Mouse (Mus musculus): Measurements from ENCODE around the gene Txnip. TPM values are rescaled to one million over a fixed set of nuclear protein-coding genes. Genes with fewer than 3 reads are reported as not detected.
A peak's percentile ranks its signal among the peaks of the same experiment; 100 is the strongest.

Gene Txnip
- polyA plus RNA-seq, 1 experiment = 75.5 TPM

DNA sequence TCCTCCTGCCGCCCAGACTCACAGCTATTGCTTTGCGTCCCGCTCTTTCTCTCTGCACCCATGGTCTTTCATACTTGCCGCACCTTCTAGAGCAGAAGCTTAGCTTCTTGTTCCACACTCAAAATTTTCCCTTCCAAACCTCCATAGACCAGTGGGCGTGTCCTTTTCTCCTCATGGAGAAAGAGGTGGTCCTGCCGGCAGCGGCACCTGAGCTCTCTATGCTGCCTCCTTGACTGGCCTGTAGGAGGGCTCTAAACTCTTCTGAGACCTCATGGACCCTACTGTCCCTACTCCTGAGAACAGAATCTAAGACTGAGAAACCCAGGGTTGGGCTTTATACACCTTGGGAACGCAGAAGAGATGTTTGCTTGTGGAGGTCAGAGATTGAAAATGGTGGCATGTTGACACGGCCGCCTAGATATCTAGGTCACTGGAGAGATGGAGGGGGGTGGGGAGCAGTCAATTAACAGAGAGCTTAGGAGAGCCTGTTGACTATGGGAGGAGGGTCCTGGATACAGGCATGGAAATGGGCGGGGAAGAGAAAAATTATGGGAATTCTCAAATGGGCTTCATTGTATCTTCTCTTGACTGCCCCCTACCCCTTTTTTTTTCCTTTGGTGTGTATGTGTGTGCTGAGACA lies 12.3 kb downstream of the Txnip start:
- no peak for TF ChIP-seq POLR2A (IDR thresholded peaks at IDR 0.05; ENCODE audit: control insufficient read depth, low read depth, low read length)
- TF ChIP-seq CTCF (IDR thresholded peaks at IDR 0.05; ENCODE audit: control insufficient read depth, insufficient read depth, insufficient replicate concordance, low read depth, low read length) = no peak
- H3K27ac ChIP-seq (ENCODE audit: control insufficient read depth, insufficient read depth, low read depth, low read length) = no peak overlapping the region
- H3K4me1 ChIP-seq (ENCODE audit: control insufficient read depth, insufficient read depth, low read length) = peaks cover 7% of the 10 kb centered on the region
- H3K36me3 ChIP-seq (ENCODE audit: control insufficient read depth, insufficient read depth, low read length) = no peaks in the 10 kb centered on the region
- H3K27me3 ChIP-seq (ENCODE audit: control insufficient read depth, insufficient read depth, low read length) = no peaks in the 10 kb centered on the region
- no peak overlapping the region; the same call in 1 of the 2 replicates for H3K4me3 ChIP-seq (ENCODE audit: control insufficient read depth, low read depth, low read length)

DNA sequence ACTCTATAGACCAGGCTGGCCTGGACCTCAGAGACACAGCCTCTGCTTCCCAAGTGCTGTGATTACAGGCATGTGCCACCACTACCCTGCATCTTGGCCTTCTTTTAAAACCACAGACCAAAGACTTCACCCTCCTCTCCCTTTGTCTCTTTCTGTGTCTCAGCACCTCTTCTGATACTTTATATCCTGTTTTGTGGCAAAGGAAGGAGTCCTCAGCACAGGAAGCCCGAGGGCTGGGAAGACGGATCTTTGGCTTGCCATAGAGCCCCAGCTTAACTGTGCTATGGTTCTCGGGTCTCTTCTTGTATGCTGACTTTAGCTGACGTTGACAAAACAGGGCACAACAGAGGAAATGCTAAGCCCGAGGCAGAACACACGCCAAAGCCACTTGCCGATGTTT lies 12.9 kb downstream of the Txnip start:
- H3K36me3 ChIP-seq (ENCODE audit: control insufficient read depth, insufficient read depth, low read length) = no peaks in the 10 kb centered on the region
- no peak overlapping the region for H3K4me3 ChIP-seq (ENCODE audit: control insufficient read depth, low read depth, low read length)
- H3K4me1 ChIP-seq (ENCODE audit: control insufficient read depth, insufficient read depth, low read length) = peaks cover 11% of the 10 kb centered on the region
- TF ChIP-seq POLR2A (IDR thresholded peaks at IDR 0.05; ENCODE audit: control insufficient read depth, low read depth, low read length) (no peak), CTCF (IDR thresholded peaks at IDR 0.05; ENCODE audit: control insufficient read depth, insufficient read depth, insufficient replicate concordance, low read depth, low read length) (no peak)
- no peaks in the 10 kb centered on the region for H3K27me3 ChIP-seq (ENCODE audit: control insufficient read depth, insufficient read depth, low read length)
- no peak overlapping the region for H3K27ac ChIP-seq (ENCODE audit: control insufficient read depth, insufficient read depth, low read depth, low read length)

DNA sequence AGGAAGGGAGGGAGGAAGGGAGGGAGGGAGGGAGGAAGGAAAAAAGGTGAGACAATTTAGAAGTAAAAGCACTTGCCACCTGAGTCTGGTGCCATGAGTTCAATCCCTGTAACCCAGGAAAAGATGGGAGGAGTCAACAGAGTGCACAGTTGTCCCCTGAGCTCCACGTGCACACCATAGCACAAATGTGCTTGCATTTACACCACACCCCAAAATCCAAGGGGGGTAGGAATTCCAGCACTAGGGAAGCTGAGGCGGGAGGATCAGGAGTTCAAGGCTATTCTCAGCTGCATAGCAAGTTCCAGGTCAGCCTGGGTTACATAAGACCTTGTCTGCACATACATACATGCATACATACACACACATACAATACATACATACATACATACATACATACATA lies 13.6 kb downstream of the Txnip start:
- no peak for TF ChIP-seq POLR2A (IDR thresholded peaks at IDR 0.05; ENCODE audit: control insufficient read depth, low read depth, low read length)
- TF ChIP-seq CTCF (IDR thresholded peaks at IDR 0.05; ENCODE audit: control insufficient read depth, insufficient read depth, insufficient replicate concordance, low read depth, low read length) = no peak
- Histone ChIP-seq H3K4me1 (ENCODE audit: control insufficient read depth, insufficient read depth, low read length) (peaks cover 17% of the 10 kb centered on the region), H3K27me3 (ENCODE audit: control insufficient read depth, insufficient read depth, low read length) (no peaks in the 10 kb centered on the region), H3K27ac (ENCODE audit: control insufficient read depth, insufficient read depth, low read depth, low read length) (no peak overlapping the region), H3K36me3 (ENCODE audit: control insufficient read depth, insufficient read depth, low read length) (no peaks in the 10 kb centered on the region), H3K4me3 (ENCODE audit: control insufficient read depth, low read depth, low read length) (no peak overlapping the region)

DNA sequence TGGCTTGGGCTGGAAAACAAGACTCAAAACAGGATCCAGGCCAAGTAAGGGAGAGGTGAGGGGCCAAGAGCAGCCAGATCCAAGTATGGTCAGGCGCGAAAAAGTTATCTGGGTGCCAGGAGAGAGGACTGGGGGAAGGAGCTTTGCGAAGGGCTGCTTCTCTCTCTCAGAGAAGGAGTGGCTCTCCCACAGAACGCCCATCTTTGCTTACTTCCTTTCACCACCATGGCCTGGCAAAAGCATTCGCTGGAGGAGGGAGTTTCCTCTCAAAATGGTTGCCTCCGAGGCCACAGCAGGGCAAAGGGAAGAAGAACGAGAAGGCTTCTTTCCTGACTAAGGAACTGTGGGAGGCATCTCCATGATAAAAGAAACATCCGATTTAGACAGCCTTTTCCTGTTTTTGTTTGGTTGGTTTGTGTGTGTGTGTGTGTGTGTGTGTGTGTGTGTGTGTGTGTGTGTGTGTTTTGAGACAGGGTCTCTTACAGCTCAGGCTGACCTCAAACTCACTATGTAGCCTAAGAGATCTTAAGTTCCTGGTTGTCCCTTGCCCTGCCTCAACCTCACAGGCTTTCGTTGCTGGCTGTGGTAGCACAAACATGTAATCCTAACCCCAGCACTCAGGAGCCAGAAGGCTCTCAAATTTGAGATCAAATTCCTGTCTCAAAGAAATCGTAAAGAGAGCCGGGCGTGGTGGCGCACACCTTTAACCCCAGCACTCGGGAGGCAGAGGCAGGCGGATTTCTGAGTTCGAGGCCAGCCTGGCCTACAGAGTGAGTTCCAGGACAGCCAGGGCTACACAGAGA lies 14.3 kb downstream of the Txnip start:
- TF ChIP-seq CTCF (IDR thresholded peaks at IDR 0.05; ENCODE audit: control insufficient read depth, insufficient read depth, insufficient replicate concordance, low read depth, low read length) (no peak), POLR2A (IDR thresholded peaks at IDR 0.05; ENCODE audit: control insufficient read depth, low read depth, low read length) (no peak)
- H3K27me3 ChIP-seq (ENCODE audit: control insufficient read depth, insufficient read depth, low read length) = no peaks in the 10 kb centered on the region
- H3K36me3 ChIP-seq (ENCODE audit: control insufficient read depth, insufficient read depth, low read length) = no peaks in the 10 kb centered on the region
- H3K27ac ChIP-seq (ENCODE audit: control insufficient read depth, insufficient read depth, low read depth, low read length) = peak overlapping the region; percentile 62; the same call in 1 of the 2 replicates
- H3K4me1 ChIP-seq (ENCODE audit: control insufficient read depth, insufficient read depth, low read length) = peaks cover 22% of the 10 kb centered on the region
- H3K4me3 ChIP-seq (ENCODE audit: control insufficient read depth, low read depth, low read length) = no peak overlapping the region

DNA sequence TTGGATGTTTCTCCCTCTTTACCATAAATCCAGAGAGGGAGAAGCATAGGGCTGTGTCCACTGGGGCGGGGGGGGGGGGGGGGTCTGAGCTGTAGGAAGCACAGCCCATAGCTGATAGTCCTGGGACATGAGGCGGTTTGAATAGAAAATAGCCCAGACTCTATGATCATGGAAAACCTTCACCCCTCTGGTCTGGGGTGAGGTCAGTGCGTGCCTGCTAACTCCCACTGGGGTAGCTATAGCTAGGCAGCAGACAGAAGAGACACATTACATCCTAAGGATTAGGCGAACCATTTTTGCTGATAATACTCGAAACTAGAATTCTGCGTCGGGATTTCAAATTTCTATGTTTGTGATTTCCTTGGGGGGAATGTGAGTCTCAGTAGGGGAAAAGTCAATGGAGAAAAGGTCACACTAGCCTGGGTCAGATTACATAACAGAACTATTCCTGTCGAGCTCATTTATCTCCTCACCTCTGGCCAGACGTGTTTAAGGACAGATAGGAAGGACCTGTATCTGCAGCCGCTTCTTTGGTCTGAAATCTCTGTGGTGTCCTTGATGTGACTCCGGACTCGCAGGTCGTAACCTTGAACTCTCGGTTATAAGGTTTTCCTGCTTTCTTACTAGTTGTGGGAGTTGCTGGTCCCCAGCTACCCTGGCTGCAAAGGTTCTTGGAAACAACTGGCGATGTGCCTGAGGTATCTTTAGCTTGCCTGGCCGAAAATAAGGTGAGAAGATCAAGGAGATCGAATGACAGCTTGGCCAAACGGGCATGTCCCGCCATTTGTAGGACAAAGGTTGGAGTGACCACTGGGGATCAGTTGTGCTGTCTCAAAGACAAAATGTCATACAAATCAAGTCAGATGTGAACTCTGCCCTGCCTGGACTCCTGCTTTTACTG lies 16.1 kb downstream of the Txnip start:
- peaks cover 27% of the 10 kb centered on the region for H3K4me1 ChIP-seq (ENCODE audit: control insufficient read depth, insufficient read depth, low read length)
- H3K4me3 ChIP-seq (ENCODE audit: control insufficient read depth, low read depth, low read length) = no peak overlapping the region
- no peak overlapping the region; the same call in 1 of the 2 replicates for H3K27ac ChIP-seq (ENCODE audit: control insufficient read depth, insufficient read depth, low read depth, low read length)
- TF ChIP-seq CTCF (IDR thresholded peaks at IDR 0.05; ENCODE audit: control insufficient read depth, insufficient read depth, insufficient replicate concordance, low read depth, low read length) = no peak
- no peak for TF ChIP-seq POLR2A (IDR thresholded peaks at IDR 0.05; ENCODE audit: control insufficient read depth, low read depth, low read length)
- H3K27me3 ChIP-seq (ENCODE audit: control insufficient read depth, insufficient read depth, low read length) = no peaks in the 10 kb centered on the region
- no peaks in the 10 kb centered on the region for H3K36me3 ChIP-seq (ENCODE audit: control insufficient read depth, insufficient read depth, low read length)

DNA sequence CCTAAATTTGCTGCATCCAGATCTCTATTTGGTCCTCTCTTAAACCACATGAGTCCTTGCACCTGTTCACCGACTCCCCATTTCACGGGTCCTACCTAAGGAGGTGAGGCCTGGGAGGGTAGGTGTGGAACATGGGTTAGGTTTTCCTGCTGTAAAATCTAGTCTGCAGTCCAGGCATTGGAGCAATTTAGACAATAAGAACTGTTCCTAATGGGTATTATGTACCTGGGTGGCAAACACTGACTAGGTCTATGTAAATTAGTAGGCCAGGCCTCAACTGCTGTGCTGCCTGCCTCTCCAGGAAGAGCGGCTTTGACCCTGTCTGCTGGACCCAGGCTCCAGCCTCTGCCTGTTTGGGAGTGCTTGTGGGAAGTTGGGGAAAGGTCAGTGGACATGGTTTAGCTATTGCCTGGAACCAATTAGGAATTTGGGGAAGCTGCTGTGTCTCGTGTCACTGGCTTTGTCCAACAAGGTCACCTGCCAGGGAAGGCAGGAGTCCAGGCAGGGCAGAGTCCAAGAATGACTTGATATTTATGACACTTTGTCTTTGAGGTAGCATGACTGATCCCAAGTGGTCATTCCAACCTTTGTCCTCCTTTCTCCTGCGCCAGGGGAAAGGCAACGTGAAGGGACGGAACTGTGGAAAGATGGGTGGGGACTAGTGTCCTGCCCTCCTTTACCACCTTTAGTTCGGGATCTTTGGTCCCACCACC lies 17.7 kb downstream of the Txnip start:
- Histone ChIP-seq H3K27me3 (ENCODE audit: control insufficient read depth, insufficient read depth, low read length) (no peaks in the 10 kb centered on the region), H3K27ac (ENCODE audit: control insufficient read depth, insufficient read depth, low read depth, low read length) (no peak overlapping the region), H3K4me1 (ENCODE audit: control insufficient read depth, insufficient read depth, low read length) (peaks cover 27% of the 10 kb centered on the region), H3K4me3 (ENCODE audit: control insufficient read depth, low read depth, low read length) (no peak overlapping the region), H3K36me3 (ENCODE audit: control insufficient read depth, insufficient read depth, low read length) (no peaks in the 10 kb centered on the region)
- no peak for TF ChIP-seq POLR2A (IDR thresholded peaks at IDR 0.05; ENCODE audit: control insufficient read depth, low read depth, low read length)
- no peak for TF ChIP-seq CTCF (IDR thresholded peaks at IDR 0.05; ENCODE audit: control insufficient read depth, insufficient read depth, insufficient replicate concordance, low read depth, low read length)
